Mouse (Mus musculus) cerebellum, postnatal 4 days (tissue): Measurements from ENCODE around the gene Vax2.

Experiments
- DNase-seq, 2 experiments: peaks; one replicate each; pipeline ENCODE4 v3.0.0; 2022; ENCODE audit warnings: low spot score in 2 of 2, mixed read lengths in 1 of 2

Vax2 gene

GRCm38 (mm10) chr6:83711067-83711675, at the start of gene Vax2:
Gene Vax2 (plus strand): TSS chr6:83711264.
- DNase-seq = peak in 1 of 2 experiments; percentile 42

DNA sequence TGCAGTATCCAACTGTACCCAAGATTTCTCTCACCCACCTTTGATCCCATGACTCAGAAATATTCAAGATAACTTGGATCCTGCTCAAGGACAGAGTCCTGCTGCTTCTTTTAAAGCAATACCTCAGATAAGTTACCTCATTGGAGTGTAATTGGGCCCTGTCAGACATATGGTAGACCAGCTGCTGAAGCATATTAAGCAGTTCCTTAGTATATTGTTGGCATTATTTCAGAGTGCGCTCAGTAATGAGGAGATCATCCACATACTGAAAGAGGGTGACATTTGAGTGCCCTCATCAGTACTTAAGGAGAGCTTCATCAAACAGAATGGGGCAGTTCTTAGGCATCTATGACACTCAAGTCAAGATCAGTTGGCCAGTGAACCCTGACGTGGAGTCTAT, 46.1 kb upstream of the Vax2 start:
- DNase-seq = no peak

DNA sequence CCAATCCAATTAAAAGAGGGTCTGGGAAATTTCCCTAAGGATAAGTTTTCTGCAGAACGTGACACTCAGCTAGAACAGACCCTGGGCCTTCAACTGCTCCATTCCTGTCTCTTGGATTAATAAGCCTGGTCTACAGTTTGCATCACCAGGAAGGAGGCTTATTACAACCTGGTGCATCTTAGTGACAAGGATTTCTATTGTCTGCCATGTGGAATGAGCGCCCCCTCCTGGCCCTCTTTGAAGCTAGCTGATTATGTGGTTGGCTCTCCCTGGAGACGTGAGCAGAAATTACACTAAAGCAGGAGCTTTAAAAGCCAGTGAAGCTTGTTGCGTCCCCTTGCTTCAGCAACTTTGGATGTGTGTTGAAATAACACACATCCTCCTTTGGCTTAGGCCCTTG, 37.7 kb upstream of the Vax2 start:
- DNase-seq = peak; percentile 59 to 74

GRCm38 (mm10) chr6:83677757-83678156, 33.3 kb upstream of the Vax2 start, which contains the start of gene Cd207:
Gene Cd207 (minus strand): TSS chr6:83677857.
- no peak for DNase-seq

- no peak for DNase-seq
These were observed 21.7 kb upstream of the Vax2 start for GRCm38 (mm10) chr6:83689374-83689773.

DNA sequence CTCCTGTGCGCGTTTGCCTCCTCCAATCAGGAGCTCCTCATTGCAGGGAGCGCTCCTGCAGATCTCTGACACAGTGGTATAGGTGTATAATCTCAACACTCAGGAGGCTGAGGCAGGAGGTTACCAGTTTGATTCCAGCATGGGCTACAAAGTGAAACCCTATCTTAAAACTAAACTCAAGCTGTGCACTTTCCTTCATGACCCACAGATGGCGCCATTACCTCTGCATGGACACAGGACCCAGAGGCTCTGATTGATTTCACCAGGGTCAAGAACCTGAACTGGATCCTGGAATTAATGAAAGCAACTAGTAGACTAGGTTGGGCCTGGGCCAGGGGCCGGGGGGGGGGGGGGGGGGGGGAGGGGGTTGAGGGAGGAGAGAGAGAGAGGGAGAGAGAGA, 20.8 kb upstream of the Vax2 start:
- peak in 1 of 2 experiments; percentile 38 for DNase-seq

DNA sequence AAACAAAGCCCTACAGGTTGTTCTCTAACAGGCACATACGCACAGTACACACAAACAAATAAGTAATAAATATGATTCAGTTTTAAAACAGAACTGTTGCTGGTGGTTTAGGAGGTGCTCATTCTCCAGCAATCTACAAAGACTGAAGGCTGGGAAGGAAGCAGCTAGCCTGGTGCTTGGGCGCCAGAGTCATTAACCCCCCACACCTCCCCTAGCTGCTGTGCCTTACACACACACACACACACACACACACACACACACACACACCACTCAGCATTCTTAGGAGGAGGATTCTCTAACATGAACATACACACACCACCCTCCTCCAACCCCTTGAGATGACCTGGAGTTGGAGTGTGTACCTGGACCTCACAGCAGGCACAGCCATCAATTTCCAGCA, 20.1 kb upstream of the Vax2 start:
- DNase-seq = no peak

DNA sequence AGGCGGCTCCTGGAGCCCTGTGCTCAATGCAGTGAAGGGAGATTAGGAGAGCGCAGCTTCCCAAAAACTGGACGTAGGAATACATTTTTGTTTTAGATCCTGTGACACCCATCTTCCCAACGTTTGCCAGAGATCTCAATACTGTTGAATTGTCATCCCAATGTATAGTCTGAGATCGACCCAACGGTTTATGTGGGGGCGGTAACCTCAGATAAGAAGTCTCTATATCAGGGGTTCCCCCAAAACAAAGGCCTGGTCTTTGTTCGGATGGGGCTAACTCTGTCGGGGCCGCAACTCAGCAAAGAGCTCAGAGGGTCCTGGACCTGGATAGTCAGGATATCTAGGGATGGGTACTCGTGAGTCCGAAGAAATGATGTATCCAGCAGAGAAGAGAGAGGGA, 18.1 kb upstream of the Vax2 start:
- DNase-seq = no peak

DNA sequence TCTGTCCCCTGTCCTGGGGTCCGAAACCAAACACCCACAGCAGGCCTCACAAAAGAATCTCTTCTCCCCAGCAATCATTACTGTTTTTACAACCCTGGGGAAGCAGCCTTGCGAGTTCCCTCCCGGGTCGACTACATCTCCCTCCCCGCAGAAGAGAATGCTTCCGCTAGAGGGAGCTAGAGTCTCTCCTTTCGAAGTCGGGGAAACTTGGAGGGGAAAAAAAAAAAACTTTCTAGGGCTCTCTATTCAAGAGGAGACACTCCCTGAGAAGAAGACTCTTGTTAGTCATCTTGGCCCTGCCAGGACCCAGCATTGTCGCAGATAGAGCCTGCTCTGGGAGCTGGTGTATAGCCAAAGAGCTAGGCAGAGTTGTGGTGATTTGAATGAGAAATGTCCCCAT, 17.2 kb upstream of the Vax2 start:
- peak in 1 of 2 experiments; percentile 46 for DNase-seq

DNA sequence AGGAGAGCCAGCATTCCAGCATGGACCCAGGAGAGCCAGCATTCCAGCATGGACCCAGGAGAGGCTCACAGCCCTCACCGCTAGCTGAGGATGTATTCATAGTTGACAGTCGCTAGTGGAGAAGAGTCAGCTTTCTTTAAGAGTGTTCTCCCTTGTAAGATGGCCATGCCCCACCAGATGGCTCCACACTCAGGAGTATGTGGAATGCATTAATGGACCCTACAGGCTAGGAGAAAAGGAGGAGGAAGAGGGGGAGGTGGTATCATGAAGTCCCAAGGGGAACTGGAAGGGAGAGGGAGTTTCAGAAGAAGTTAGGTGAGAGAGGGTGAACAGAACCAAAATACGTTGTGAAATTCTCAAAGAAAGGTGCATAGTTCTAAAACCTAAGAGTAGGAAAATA, 15.3 kb upstream of the Vax2 start:
- no peak for DNase-seq

- DNase-seq = no peak
These were observed 14.4 kb upstream of the Vax2 start for GRCm38 (mm10) chr6:83696684-83697083.

- DNase-seq = no peak
These were observed 13.1 kb upstream of the Vax2 start for GRCm38 (mm10) chr6:83697932-83698331.

DNA sequence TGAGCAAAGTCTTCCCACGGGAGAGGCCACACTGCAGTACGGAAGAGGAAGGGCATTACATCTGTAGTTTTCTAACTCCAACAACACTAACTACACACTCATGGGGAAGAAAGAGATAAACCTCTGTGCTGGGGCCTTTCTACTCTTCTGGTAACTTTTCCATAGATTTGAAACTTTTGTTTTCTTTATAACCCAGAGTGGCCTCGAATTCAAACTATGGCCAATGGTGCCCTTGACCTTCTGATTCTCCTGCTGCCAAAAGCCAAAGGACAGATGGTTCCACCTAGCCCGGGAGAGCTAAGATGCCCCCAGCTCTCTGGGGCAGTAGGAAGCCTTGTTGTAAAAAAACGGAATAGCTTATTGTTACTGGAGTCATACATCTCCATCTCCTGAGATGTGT, 11.1 kb upstream of the Vax2 start:
- no peak for DNase-seq

GRCm38 (mm10) chr6:83701001-83701400, 10.1 kb upstream of the Vax2 start:
- DNase-seq = no peak

DNA sequence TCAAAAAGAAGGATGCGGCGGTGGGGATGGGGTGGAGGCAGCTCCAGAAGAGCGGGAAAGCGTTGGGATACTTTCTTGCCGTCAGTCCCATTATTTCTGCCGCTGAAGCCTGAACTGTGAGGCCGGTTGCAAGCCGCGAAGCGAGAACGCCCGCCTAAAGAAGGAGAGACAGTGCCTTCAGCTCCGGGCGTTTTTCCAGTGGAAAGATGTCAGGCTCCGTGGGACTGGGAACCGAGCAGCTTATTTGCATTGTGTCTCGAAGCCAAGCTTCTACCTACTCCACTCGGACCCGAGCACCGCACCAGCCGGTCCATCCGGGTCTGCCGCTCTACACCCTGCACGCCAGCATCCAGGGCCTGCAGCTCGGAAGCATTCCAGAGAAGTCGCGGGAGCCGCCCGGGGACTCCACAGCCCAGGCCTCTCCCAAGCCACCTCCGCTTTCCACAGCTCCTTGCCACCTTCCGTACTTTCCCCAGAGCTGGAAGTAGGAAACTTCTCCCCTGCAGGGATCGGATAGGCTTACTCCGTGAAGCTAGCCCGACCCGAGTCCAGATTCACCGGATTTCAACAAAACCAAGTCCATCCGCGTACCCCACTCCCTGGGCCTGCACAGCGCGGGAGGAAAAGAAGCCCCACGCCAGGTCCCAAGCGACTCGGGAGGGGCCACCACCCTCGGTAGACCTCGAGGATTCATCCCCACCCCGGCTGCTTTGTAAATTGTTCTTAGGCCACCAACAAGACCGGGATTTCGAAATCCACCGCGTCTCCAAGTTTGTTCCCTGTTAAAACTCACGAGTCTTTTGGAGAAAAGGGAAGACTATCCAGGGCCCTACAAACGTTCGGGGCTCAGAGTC, 8.7 kb upstream of the Vax2 start:
- no peak for DNase-seq

- no peak for DNase-seq
These were observed 7.9 kb upstream of the Vax2 start for GRCm38 (mm10) chr6:83703000-83703721.

GRCm38 (mm10) chr6:83703722-83704078, 7.4 kb upstream of the Vax2 start:
- no peak for DNase-seq

GRCm38 (mm10) chr6:83704294-83704693, 6.8 kb upstream of the Vax2 start:
- no peak for DNase-seq

DNA sequence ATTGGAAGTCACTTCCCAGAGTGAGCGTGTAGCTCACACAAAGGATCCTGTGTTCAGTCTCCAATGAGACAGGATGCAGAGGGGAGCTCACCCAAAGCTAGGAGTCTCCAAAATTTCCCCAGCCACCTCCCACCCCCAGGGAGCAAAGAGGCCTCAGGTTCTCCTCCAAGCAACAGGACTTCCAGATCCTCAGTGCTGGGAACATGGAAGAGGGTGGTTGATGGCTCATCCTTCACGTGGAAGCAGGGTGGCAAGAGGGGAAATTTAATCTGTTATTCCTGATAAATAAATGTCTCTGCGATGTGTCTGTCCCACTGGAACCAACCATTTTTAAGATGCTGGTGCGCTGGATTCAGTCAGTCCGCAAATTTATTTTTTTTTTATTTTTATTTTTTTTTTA, 6.4 kb upstream of the Vax2 start:
- DNase-seq = no peak

GRCm38 (mm10) chr6:83707738-83708510, 3.1 kb upstream of the Vax2 start:
- no peak for DNase-seq

DNA sequence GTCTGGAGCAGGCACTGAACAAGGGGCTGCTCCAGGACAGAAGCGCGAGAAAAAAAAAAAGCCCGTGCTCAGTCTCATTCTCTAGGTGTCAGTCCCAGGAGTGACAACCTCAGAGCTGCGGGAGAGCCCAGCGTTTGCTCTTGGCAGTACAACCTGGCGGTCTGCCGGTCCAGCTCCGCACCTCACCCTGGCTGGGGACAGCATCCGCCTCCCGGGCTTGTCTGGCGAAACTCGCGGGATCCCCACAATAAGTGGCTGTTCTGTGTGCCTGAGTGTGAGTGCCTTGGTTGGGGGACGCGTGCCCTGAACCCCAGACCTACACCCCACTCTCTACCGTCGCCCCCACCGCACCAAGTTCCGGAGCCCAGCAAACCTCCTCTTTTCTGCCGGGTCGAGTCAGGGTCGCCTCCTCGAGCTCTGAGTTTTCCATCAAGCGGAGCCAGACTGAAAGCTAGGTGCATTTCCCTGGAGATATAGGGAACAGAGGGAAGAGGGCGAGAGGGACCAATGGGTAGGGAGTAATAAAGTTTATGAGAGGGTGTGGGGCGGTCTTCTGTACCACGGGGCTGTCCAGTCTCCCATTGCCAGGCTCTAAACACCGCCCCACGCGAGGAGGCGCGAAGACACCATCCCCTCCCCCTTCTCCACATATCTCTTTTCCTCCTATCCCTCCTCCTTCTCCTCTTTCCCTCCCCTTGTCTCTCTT, 550 bp upstream of the Vax2 start:
- no peak for DNase-seq
